Mouse (Mus musculus) heart, embryonic 16.5 days (tissue): ENCODE data around the gene Zfp445. TPM values are rescaled to one million over a fixed set of nuclear protein-coding genes. Genes with fewer than 3 reads are reported as not detected.
"Not testable (repeated sequence)": the region's sequence is repeated elsewhere in the genome, so short reads cannot be mapped to it uniquely, and the experiment has no call there.

Source experiments
- ATAC-seq: fragments of 200-750 bp; cut with Nextera tagmentation; replicated peaks from 2 replicates; pipeline ENCODE4 v1.8.0; 2017; ENCODE audit warnings: moderate number of reproducible peaks; ENCODE audit not compliant: insufficient read depth, low FRiP score; ENCODE audit errors: extremely low read depth
- H3K27ac ChIP-seq: fragments of 300-500 bp; sonication (generic); 2 replicates; pipeline ENCODE4 v1.5.1; 2014; ENCODE audit warnings: mild to moderate bottlenecking, low read length, control low read depth, moderate library complexity
- H3K27me3 ChIP-seq: fragments of 300-500 bp; sonication (generic); 2 replicates; pipeline ENCODE4 v1.6.1; 2014; ENCODE audit warnings: low read length, mixed read lengths; ENCODE audit not compliant: control insufficient read depth, insufficient read depth
- H3K36me3 ChIP-seq: fragments of 300-500 bp; sonication (generic); 2 replicates; pipeline ENCODE4 v1.6.1; 2014; ENCODE audit not compliant: control insufficient read depth, insufficient read depth
- H3K4me1 ChIP-seq: fragments of 300-500 bp; sonication (generic); 2 replicates; pipeline ENCODE4 v1.6.1; 2014; ENCODE audit warnings: low read length, mixed read lengths; ENCODE audit not compliant: control insufficient read depth, insufficient read depth
- H3K4me2 ChIP-seq: fragments of 300-500 bp; sonication (generic); 2 replicates; pipeline ENCODE4 v1.6.1; 2014; ENCODE audit warnings: low read depth, mild to moderate bottlenecking, control low read depth, low read length
- H3K4me3 ChIP-seq: fragments of 300-500 bp; sonication (generic); 2 replicates; pipeline ENCODE4 v1.5.1; 2014; ENCODE audit warnings: mild to moderate bottlenecking, control low read depth, low read length
- H3K9ac ChIP-seq: fragments of 300-500 bp; sonication (generic); 2 replicates; pipeline ENCODE4 v1.6.1; 2014; ENCODE audit warnings: low read length, control low read depth
- H3K9me3 ChIP-seq: fragments of 300-500 bp; sonication (generic); replicated peaks from 2 replicates; pipeline ENCODE4 v1.6.1; 2016; ENCODE audit warnings: low read length; ENCODE audit not compliant: control insufficient read depth
- WGBS: fragments of 180-500 bp; shearing (Covaris S2); extraction: QIAGEN DNeasy Blood & Tissue Kit; methylation state at CpG from one replicate; pipeline ENCODE4 v1.1.7; 2014; 5-methylcytosine and 5-hydroxymethylcytosine counted together
- polyA plus RNA-seq: library from polyadenylated mRNA; unstranded; fragments of >200 nt; fragmentation: Nextera tagmentation; extraction: Ambion mirVana; gene quantifications from 2 replicates; pipeline ENCODE4 v1.2.1, GENCODE M21; 2015

Gene Zfp445
- polyA plus RNA-seq, 1 experiment from 2014 or later, result 41.4 TPM

GRCm38 (mm10) chr9:122866192-122866591 is 386 bp upstream of the Zfp445 start:
- Histone ChIP-seq H3K4me2 (peak overlapping the region; percentile 64), H3K27ac (no peak overlapping the region; the same call in 1 of the 2 replicates), H3K36me3 (peaks cover 12% of the 10 kb centered on the region), H3K9me3 (peaks cover 10% of the 10 kb centered on the region), H3K4me3 (peak overlapping the region; percentile 94), H3K27me3 (no peaks in the 10 kb centered on the region), H3K4me1 (peaks cover 19% of the 10 kb centered on the region), H3K9ac (peak overlapping the region; percentile 94)
- 76% methylated on average over 4 of the region's 4 CpGs for WGBS
- no peak for ATAC-seq

GRCm38 (mm10) chr9:122864848-122865247 is 958 bp downstream of the Zfp445 start:
- H3K4me1 ChIP-seq, result peaks cover 19% of the 10 kb centered on the region
- H3K4me2 ChIP-seq, result peak overlapping the region; percentile 84
- no peak for ATAC-seq
- peak overlapping the region; percentile 94 for H3K4me3 ChIP-seq
- H3K27me3 ChIP-seq, result no peaks in the 10 kb centered on the region
- peak overlapping the region; percentile 94 for H3K9ac ChIP-seq
- peaks cover 23% of the 10 kb centered on the region for H3K9me3 ChIP-seq
- 58% methylated on average over 3 of the region's 3 CpGs for WGBS
- no peak overlapping the region for H3K27ac ChIP-seq
- H3K36me3 ChIP-seq, result peaks cover 25% of the 10 kb centered on the region

DNA sequence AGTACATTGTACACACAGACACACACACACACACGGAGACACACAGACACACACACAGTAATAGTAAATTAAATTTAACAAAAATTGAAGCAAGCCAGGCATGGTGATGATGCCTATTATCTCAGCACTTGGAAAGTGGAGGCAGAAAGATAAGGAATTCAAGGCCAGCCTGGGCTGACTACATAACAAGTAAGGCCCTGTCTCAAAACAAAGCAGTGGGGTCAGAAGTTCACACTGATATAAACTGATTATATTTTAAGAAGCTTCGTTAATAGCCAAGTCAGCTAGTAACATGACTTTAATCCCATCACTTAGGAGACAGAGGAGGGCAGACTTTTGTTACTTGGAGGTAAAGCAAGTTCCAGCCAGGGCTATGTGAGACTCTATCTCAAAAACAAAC is 2.1 kb downstream of the Zfp445 start:
- ATAC-seq, result no peak
- peaks cover 37% of the 10 kb centered on the region for H3K36me3 ChIP-seq
- H3K9me3 ChIP-seq, result peaks cover 32% of the 10 kb centered on the region
- 22% methylated on average over 2 of the region's 2 CpGs for WGBS
- no peaks in the 10 kb centered on the region for H3K27me3 ChIP-seq
- H3K4me1 ChIP-seq, result peaks cover 19% of the 10 kb centered on the region
- H3K27ac ChIP-seq, result no peak overlapping the region
- peak overlapping the region; percentile 84 for H3K4me2 ChIP-seq
- no peak overlapping the region for H3K4me3 ChIP-seq
- no peak overlapping the region for H3K9ac ChIP-seq

- H3K9me3 ChIP-seq, result peaks cover 41% of the 10 kb centered on the region
- no peak for ATAC-seq
- H3K4me2 ChIP-seq, result no peak overlapping the region
These were observed 5.1 kb downstream of the Zfp445 start for GRCm38 (mm10) chr9:122860752-122861151.

DNA sequence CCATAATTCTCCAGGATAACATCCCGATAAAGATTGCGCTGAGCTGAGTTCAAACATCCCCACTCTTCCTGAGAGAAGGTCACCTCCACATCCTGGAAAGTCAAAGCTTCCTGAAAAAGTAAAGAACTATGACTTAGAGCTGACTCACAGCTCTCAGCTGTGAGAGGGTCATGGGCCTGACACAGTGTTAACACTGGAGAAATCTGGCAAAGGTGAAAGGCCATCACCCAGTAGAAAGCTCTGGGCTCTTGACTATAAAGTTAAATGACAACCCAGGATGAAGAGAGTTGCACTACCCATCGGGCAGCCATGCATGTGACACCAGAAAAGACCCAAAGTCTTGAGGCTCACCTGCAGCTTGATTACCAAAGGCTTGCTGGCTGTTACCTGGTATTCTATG is 9.1 kb downstream of the Zfp445 start:
- H3K9ac ChIP-seq, result no peak overlapping the region
- H3K9me3 ChIP-seq, result peaks cover 52% of the 10 kb centered on the region
- peaks cover 93% of the 10 kb centered on the region for H3K36me3 ChIP-seq
- no peaks in the 10 kb centered on the region for H3K4me1 ChIP-seq
- ATAC-seq, result no peak
- H3K27ac ChIP-seq, result no peak overlapping the region
- H3K4me2 ChIP-seq, result no peak overlapping the region
- no peaks in the 10 kb centered on the region for H3K27me3 ChIP-seq
- no peak overlapping the region for H3K4me3 ChIP-seq
- 94% methylated on average over 3 of the region's 3 CpGs for WGBS

More at GRCm38 (mm10) chr9:122860752-122861151, 5.1 kb downstream of the Zfp445 start:
- Histone ChIP-seq H3K9ac (no peak overlapping the region), H3K4me3 (no peak overlapping the region), H3K36me3 (peaks cover 64% of the 10 kb centered on the region), H3K27me3 (no peaks in the 10 kb centered on the region), H3K4me1 (peaks cover 17% of the 10 kb centered on the region), H3K27ac (no peak overlapping the region)

GRCm38 (mm10) chr9:122855617-122856016 is 10.2 kb downstream of the Zfp445 start:
- Histone ChIP-seq H3K4me1 (no peaks in the 10 kb centered on the region), H3K4me2 (no peak overlapping the region), H3K27me3 (no peaks in the 10 kb centered on the region), H3K4me3 (no peak overlapping the region), H3K9me3 (peaks cover 44% of the 10 kb centered on the region), H3K27ac (no peak overlapping the region), H3K9ac (no peak overlapping the region), H3K36me3 (peaks cover 92% of the 10 kb centered on the region)
- ATAC-seq, result no peak
- WGBS, result 92% methylated on average over 4 of the region's 4 CpGs

- H3K27me3 ChIP-seq, H3K9ac ChIP-seq, H3K27ac ChIP-seq, H3K4me1 ChIP-seq, ATAC-seq, H3K4me2 ChIP-seq, H3K4me3 ChIP-seq: not testable (repeated sequence)
- Histone ChIP-seq H3K9me3 (peaks cover 40% of the 10 kb centered on the region), H3K36me3 (peaks cover 92% of the 10 kb centered on the region)
- 69% methylated on average over 2 of the region's 7 CpGs for WGBS
These were observed 10.7 kb downstream of the Zfp445 start for GRCm38 (mm10) chr9:122855141-122855540.

GRCm38 (mm10) chr9:122854526-122854925 is 11.3 kb downstream of the Zfp445 start:
- no peaks in the 10 kb centered on the region for H3K27me3 ChIP-seq
- no peak overlapping the region for H3K4me3 ChIP-seq
- no peak overlapping the region for H3K9ac ChIP-seq
- H3K4me2 ChIP-seq, result no peak overlapping the region
- ATAC-seq, result no peak
- H3K36me3 ChIP-seq, result peaks cover 92% of the 10 kb centered on the region
- peaks cover 34% of the 10 kb centered on the region for H3K9me3 ChIP-seq
- 86% methylated on average over 7 of the region's 7 CpGs for WGBS
- peak overlapping the region; percentile 2; the same call in 1 of the 2 replicates for H3K27ac ChIP-seq
- no peaks in the 10 kb centered on the region for H3K4me1 ChIP-seq

GRCm38 (mm10) chr9:122847811-122848311 is 17.9 kb downstream of the Zfp445 start:
- ATAC-seq, H3K27ac ChIP-seq: not testable (repeated sequence)
- WGBS, result 59% methylated on average over 7 of the region's 8 CpGs

More at GRCm38 (mm10) chr9:122847811-122848311, 17.9 kb downstream of the Zfp445 start:
- H3K4me3 ChIP-seq, H3K9me3 ChIP-seq, H3K4me1 ChIP-seq, H3K9ac ChIP-seq, H3K4me2 ChIP-seq, H3K27me3 ChIP-seq: not testable (repeated sequence)
- H3K36me3 ChIP-seq, result peaks cover 42% of the 10 kb centered on the region
